ENCODE assay signal across 31 mouse cellular contexts in genomic region chr8:87507046-87507445, GRCm38 (mm10). TPM values are rescaled to one million over a fixed set of nuclear protein-coding genes. Genes with fewer than 3 reads are reported as not detected.
"Had no signal": no experiment of that assay in that cellular context is flagged by ENCODE, and none has a peak within 500 bp of the region (broad histone marks: within the 10 kb centered on the region; RNA-seq: fewer than 3 reads in every experiment).

No protein-coding gene starts in this region.

- H3K9ac ChIP-seq: kidney, embryonic 15.5 days; liver, embryonic 13.5 days; neural tube, embryonic 13.5 days; stomach, embryonic 15.5 days had no signal

- H3K4me1 ChIP-seq: liver, embryonic 13.5 days; stomach, embryonic 15.5 days had no signal

- DNase-seq: kidney, adult 2 months; kidney, postnatal 14 days; layer of hippocampus, adult 9-11 months; layer of hippocampus, postnatal 36 days; liver, embryonic 13.5 days; lung, adult 2 months; lung, postnatal 14 days; lung, postnatal 4 days; midbrain, embryonic 14.5 days; retina, postnatal 1 day; right cerebral cortex, postnatal 25 days; spleen, adult 18-20 months; thymus, postnatal 25 days had no signal

- H3K27me3 ChIP-seq: kidney, embryonic 15.5 days; liver, embryonic 13.5 days; neural tube, embryonic 13.5 days; stomach, embryonic 15.5 days had no signal

- H3K4me3 ChIP-seq: kidney, embryonic 15.5 days; layer of hippocampus, adult 2 months; left cerebral cortex, adult 2 months; liver, embryonic 13.5 days; neural tube, embryonic 13.5 days; stomach, embryonic 15.5 days had no signal

- H3K4me2 ChIP-seq: kidney, embryonic 15.5 days; liver, embryonic 13.5 days; midbrain, embryonic 11.5 days; neural tube, embryonic 13.5 days; stomach, embryonic 15.5 days had no signal

- H3K36me3 ChIP-seq: kidney, embryonic 15.5 days; liver, embryonic 13.5 days; neural tube, embryonic 13.5 days; stomach, embryonic 15.5 days had no signal

- H3K27ac ChIP-seq: kidney, embryonic 15.5 days; layer of hippocampus, adult 2 months; left cerebral cortex, adult 2 months; liver, embryonic 13.5 days; neural tube, embryonic 13.5 days; stomach, embryonic 15.5 days had no signal

- H3K9me3 ChIP-seq: kidney, embryonic 15.5 days; liver, embryonic 13.5 days; neural tube, embryonic 13.5 days; stomach, embryonic 15.5 days had no signal

RNA-seq across cellular contexts. Expression of gene Cbln1, which starts 34.6 kb away (rescaled TPM):
- total RNA-seq: liver, adult 2 months; megakaryocyte progenitor cell, adult 5-6 weeks; megakaryocyte-erythroid progenitor cell, adult 5-6 weeks; neutrophil, adult 5-6 weeks had no signal
- polyA plus RNA-seq: kidney, embryonic 15.5 days; liver, adult 2 months; liver, embryonic 16.5 days; lung, adult 2 months; lung, embryonic 16.5 days had no signal

RNA-seq across cellular contexts. Expression of gene 4933402J07Rik, which starts 56.6 kb away (rescaled TPM):
- total RNA-seq: layer of hippocampus, adult 2 months; layer of hippocampus, postnatal 36 days; left cerebral cortex, adult 2 months; left cerebral cortex, postnatal 10 days; left cerebral cortex, postnatal 36 days; liver, adult 2 months; megakaryocyte progenitor cell, adult 5-6 weeks; megakaryocyte-erythroid progenitor cell, adult 5-6 weeks; neutrophil, adult 5-6 weeks had no signal
- polyA plus RNA-seq: kidney, adult 2 months; kidney, embryonic 15.5 days; large intestine, adult 2 months; limb, embryonic 11.5 days; limb, embryonic 14.5 days; liver, adult 2 months; liver, embryonic 13.5 days; liver, embryonic 16.5 days; lung, adult 2 months; lung, embryonic 16.5 days; midbrain, embryonic 11.5 days; midbrain, embryonic 14.5 days; neural tube, embryonic 13.5 days; stomach, embryonic 15.5 days; thymus, postnatal 0 days had no signal
